Mouse (Mus musculus) stomach, embryonic 14.5 days (tissue): ENCODE measurements at regions not wholly inside any gene's neighbourhood (a gene's known extent, or its start where the extent isn't known, plus 50 kb on each side); places are given as distances from the start of the nearest gene placed in this dataset.

Experiments used
- ATAC-seq: fragments of 200-750 bp; cut with Nextera tagmentation; 2 replicates; pipeline ENCODE4 v1.8.0; 2017; ENCODE audit warnings: low read depth, moderate TSS enrichment; ENCODE audit not compliant: insufficient number of reproducible peaks, insufficient read depth, low FRiP score
- H3K27ac ChIP-seq: fragments of 300-500 bp; sonication (generic); 2 replicates; pipeline ENCODE4 v1.5.1; 2014; ENCODE audit warnings: mild to moderate bottlenecking, low read length, moderate library complexity, mixed read lengths
- H3K27me3 ChIP-seq: fragments of 300-500 bp; sonication (generic); 2 replicates; pipeline ENCODE4 v1.6.1; 2014; ENCODE audit warnings: low read length, control low read depth, mixed read lengths; ENCODE audit not compliant: control insufficient read depth, insufficient read depth
- H3K36me3 ChIP-seq: fragments of 300-500 bp; sonication (generic); 2 replicates; pipeline ENCODE4 v1.6.1; 2014; ENCODE audit warnings: mild to moderate bottlenecking, control low read depth, low read length, moderate library complexity, mixed read lengths; ENCODE audit not compliant: control insufficient read depth, insufficient read depth
- H3K4me1 ChIP-seq: fragments of 300-500 bp; sonication (generic); 2 replicates; pipeline ENCODE4 v1.6.1; 2014; ENCODE audit warnings: low read length, control low read depth, mixed read lengths; ENCODE audit not compliant: control insufficient read depth, insufficient read depth
- H3K4me2 ChIP-seq: fragments of 300-500 bp; sonication (generic); replicated peaks from 2 replicates; pipeline ENCODE4 v1.6.1; 2014; ENCODE audit warnings: low read depth, low read length, control low read depth
- H3K4me3 ChIP-seq: fragments of 300-500 bp; sonication (generic); 2 replicates; pipeline ENCODE4 v1.5.1; 2014; ENCODE audit warnings: low read depth, low read length, control low read depth
- H3K9ac ChIP-seq: fragments of 300-500 bp; sonication (generic); replicated peaks from 2 replicates; pipeline ENCODE4 v1.6.1; 2014; ENCODE audit warnings: low read depth, mild to moderate bottlenecking, control low read depth, low read length, moderate library complexity, mixed read lengths
- H3K9me3 ChIP-seq: fragments of 300-500 bp; sonication (generic); 2 replicates; pipeline ENCODE4 v1.6.1; 2016; ENCODE audit warnings: low read depth, low read length, control low read depth; ENCODE audit not compliant: control insufficient read depth
- WGBS: fragments of 180-500 bp; shearing (Covaris S2); extraction: QIAGEN DNeasy Blood & Tissue Kit; methylation state at CpG from one replicate; pipeline ENCODE4 v1.1.7; 2014; 5-methylcytosine and 5-hydroxymethylcytosine counted together

DNA sequence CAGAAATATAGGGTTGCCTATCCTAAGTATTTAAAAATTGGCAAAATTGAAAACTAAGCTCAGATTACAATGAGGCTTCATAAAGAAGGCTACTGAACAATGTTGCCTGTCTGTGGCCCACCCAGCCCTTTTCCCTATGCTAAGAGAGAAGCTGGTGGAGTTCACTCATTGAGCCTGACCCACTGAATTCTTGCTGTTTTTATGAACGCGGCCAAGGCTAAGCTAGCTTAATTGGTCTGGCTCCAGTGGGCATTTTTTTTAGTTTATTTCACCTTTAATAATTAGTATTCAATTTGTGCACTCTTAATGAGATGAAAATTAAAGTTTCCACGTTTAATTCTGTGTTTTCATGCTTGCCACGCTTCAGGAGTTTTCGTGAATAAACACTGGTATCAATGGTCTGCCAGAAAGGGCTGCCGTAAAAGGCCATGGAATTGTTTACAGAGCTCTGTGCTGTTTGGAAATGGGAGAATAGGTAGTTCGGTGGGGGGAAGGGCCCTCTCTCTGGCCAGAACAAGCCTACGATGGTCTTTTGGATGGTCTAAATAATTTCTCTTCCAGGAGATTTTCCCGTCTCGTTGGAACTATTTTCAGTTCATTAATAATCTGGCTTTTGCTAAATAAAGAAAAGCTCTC, 329.7 kb upstream of the Irx1 start:
- Histone ChIP-seq H3K4me2 (no peak overlapping the region), H3K36me3 (no peaks in the 10 kb centered on the region), H3K9me3 (no peaks in the 10 kb centered on the region), H3K4me1 (no peaks in the 10 kb centered on the region), H3K9ac (no peak overlapping the region), H3K27me3 (peaks cover 3% of the 10 kb centered on the region; the same call in 1 of the 2 replicates), H3K27ac (no peak overlapping the region), H3K4me3 (no peak overlapping the region)
- WGBS: 20% methylated on average over 10 of the region's 10 CpGs
- ATAC-seq: no peak

DNA sequence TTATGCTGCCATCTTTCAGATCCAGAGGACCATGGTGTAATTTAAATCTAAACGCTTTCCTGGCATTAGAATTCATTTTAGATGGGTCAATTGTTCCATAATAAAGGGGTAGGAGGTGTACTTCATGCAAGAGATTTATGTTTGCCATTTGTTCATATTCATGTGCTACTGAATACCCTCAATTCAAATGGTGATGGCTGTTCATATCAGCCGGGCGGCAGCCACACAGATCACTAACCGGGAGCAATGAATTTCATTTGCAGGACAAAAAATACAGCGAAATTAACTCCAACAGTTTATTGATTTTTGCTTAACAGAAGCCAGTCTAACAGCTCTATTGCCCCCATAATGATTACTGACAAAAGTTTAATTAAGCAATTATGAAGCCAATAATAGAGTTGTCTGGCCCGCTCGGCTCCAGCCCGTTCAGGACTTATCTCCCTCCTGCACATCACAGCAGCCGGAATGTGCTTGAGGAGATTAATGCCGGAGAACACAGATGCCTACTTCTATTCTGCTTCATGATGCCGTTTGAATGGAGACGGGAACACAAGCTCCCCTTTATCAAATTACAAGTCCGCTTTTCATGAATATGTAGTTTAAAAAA, 330.3 kb upstream of the Irx2 start:
- H3K36me3 ChIP-seq: no peaks in the 10 kb centered on the region
- H3K27ac ChIP-seq: no peak overlapping the region
- no peaks in the 10 kb centered on the region for H3K9me3 ChIP-seq
- no peak for ATAC-seq
- H3K4me2 ChIP-seq: no peak overlapping the region
- H3K4me1 ChIP-seq: 0 out of 2 replicates have a peak, but pooled peaks cover 3% of the 10 kb centered on the region
- no peak overlapping the region for H3K4me3 ChIP-seq
- no peak overlapping the region for H3K9ac ChIP-seq
- WGBS: 61% methylated on average over 13 of the region's 13 CpGs
- H3K27me3 ChIP-seq: no peaks in the 10 kb centered on the region

GRCm38 (mm10) chr13:72299660-72300059, 329.0 kb upstream of the Irx2 start:
- WGBS: 15% methylated on average over 3 of the region's 3 CpGs
- ATAC-seq: peak; percentile 46; the same call in 1 of the 2 replicates
- no peak overlapping the region for H3K4me2 ChIP-seq
- H3K4me3 ChIP-seq: no peak overlapping the region
- H3K36me3 ChIP-seq: no peaks in the 10 kb centered on the region
- no peaks in the 10 kb centered on the region for H3K27me3 ChIP-seq
- 0 out of 2 replicates have a peak, but pooled peaks cover 3% of the 10 kb centered on the region for H3K4me1 ChIP-seq
- H3K27ac ChIP-seq: no peak overlapping the region
- H3K9ac ChIP-seq: no peak overlapping the region
- no peaks in the 10 kb centered on the region for H3K9me3 ChIP-seq

- Histone ChIP-seq H3K4me3 (no peak overlapping the region), H3K9ac (no peak overlapping the region), H3K27me3 (no peaks in the 10 kb centered on the region), H3K9me3 (no peaks in the 10 kb centered on the region), H3K4me2 (no peak overlapping the region), H3K4me1 (0 out of 2 replicates have a peak, but pooled peaks cover 3% of the 10 kb centered on the region), H3K27ac (no peak overlapping the region), H3K36me3 (no peaks in the 10 kb centered on the region)
- 54% methylated on average over 7 of the region's 7 CpGs for WGBS
- ATAC-seq: no peak
These were observed 327.5 kb upstream of the Irx2 start for GRCm38 (mm10) chr13:72301114-72301513.

DNA sequence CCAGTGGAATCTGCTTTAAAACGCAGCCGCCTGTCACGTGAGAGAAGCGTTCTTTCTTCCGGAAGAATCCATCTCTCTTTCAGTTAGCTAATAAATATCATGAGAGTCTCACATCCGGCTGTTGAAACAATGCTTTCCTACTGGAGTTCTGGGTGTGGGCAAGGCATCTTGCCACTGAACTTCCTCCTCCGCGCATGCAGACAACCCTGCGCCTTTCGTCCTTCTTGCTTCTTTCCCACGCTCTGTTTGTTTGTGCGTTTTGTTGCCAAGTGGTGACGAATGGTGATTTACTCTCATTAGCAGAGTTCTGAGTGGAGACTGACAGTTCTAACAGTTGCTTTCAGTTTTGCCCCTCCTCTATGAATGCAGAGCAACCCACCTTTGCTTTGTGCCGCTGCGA, 326.8 kb upstream of the Irx2 start:
- Histone ChIP-seq H3K27ac (no peak overlapping the region), H3K36me3 (no peaks in the 10 kb centered on the region), H3K4me3 (no peak overlapping the region), H3K27me3 (no peaks in the 10 kb centered on the region), H3K4me2 (no peak overlapping the region), H3K4me1 (0 out of 2 replicates have a peak, but pooled peaks cover 3% of the 10 kb centered on the region), H3K9me3 (no peaks in the 10 kb centered on the region), H3K9ac (no peak overlapping the region)
- WGBS: 62% methylated on average over 15 of the region's 15 CpGs
- no peak for ATAC-seq

DNA sequence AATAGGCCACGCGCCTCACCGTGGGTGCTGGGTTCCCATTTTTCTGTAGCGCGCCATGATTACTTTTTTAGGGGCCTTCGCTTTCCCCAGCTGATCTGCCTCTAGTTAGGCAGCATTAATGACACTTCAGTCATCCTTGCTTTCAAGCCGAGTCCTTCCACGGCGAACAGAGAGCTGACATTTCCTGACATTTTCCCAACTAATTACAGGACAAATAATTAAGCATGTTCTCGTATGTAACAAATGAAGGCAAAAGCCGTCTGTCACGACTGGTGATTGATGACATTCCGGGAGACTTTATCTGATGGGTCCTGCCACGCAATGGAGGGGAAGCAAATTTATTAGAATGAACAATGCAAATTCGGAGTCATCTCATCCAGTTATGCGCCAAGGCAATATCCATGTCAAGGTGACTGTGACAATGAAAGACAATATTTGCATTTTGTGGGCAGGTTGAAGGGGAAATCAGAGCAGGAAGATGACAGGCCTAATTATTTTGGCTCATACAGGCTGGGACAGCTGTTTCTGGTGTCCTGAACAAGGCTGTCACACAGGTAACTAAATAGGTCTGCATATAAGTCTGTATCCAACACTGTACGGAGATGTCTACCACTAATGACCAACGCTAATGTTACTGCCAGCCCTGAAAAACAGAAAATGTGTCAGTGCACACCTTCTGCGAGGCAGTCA, 326.0 kb upstream of the Irx2 start:
- no peaks in the 10 kb centered on the region for H3K36me3 ChIP-seq
- no peaks in the 10 kb centered on the region for H3K27me3 ChIP-seq
- no peak for ATAC-seq
- no peaks in the 10 kb centered on the region for H3K9me3 ChIP-seq
- no peak overlapping the region for H3K4me3 ChIP-seq
- no peak overlapping the region for H3K9ac ChIP-seq
- 0 out of 2 replicates have a peak, but pooled peaks cover 3% of the 10 kb centered on the region for H3K4me1 ChIP-seq
- 71% methylated on average over 19 of the region's 19 CpGs for WGBS
- H3K4me2 ChIP-seq: no peak overlapping the region
- no peak overlapping the region for H3K27ac ChIP-seq

GRCm38 (mm10) chr13:72303126-72303760, 325.4 kb upstream of the Irx2 start:
- Histone ChIP-seq H3K4me3 (no peak overlapping the region), H3K9me3 (no peaks in the 10 kb centered on the region), H3K4me1 (0 out of 2 replicates have a peak, but pooled peaks cover 3% of the 10 kb centered on the region), H3K9ac (no peak overlapping the region), H3K27me3 (no peaks in the 10 kb centered on the region), H3K4me2 (no peak overlapping the region), H3K27ac (no peak overlapping the region), H3K36me3 (no peaks in the 10 kb centered on the region)
- 72% methylated on average over 15 of the region's 15 CpGs for WGBS
- no peak for ATAC-seq

GRCm38 (mm10) chr13:72324041-72324690, 304.5 kb upstream of the Irx2 start:
- H3K4me2 ChIP-seq: no peak overlapping the region

More at GRCm38 (mm10) chr13:72324041-72324690, 304.5 kb upstream of the Irx2 start:
- H3K9ac ChIP-seq: no peak overlapping the region
- 41% methylated on average over 10 of the region's 10 CpGs for WGBS
- no peak overlapping the region for H3K27ac ChIP-seq
- ATAC-seq: no peak
- H3K4me3 ChIP-seq: no peak overlapping the region
- no peaks in the 10 kb centered on the region for H3K9me3 ChIP-seq
- H3K27me3 ChIP-seq: no peaks in the 10 kb centered on the region
- H3K4me1 ChIP-seq: no peaks in the 10 kb centered on the region
- no peaks in the 10 kb centered on the region for H3K36me3 ChIP-seq
